Mouse (Mus musculus): ENCODE measurements at regions not wholly inside any gene's neighbourhood (a gene's known extent, or its start where the extent isn't known, plus 50 kb on each side); places are given as distances from the start of the nearest gene placed in this dataset.

DNA sequence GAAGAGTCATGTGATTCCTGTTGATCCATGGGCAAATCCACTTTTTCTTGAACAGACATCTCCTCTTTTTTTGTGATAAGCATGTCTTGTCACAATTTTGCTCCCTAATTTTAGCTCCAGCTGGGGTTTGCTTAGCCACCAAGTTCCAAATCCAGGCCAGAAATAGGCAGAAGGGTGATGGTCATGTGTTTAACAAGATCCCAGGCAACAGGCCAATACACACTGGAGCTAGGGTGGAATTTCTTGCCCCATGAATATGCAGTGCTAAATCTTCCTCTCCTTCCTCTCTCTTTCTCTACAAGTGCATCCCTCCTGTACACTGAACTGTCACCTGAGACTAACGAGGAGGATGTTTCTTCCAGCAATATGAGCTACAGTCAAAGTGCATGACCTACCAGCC lies 58.6 kb upstream of the Vgll2 start:
- TF ChIP-seq CTCF (IDR thresholded peaks at IDR 0.05; ENCODE audit: control insufficient read depth, insufficient read depth, insufficient read length) (no peak), CEBPB (IDR thresholded peaks at IDR 0.05; ENCODE audit: low read depth) (no peak), MAX (IDR thresholded peaks at IDR 0.05) (no peak)

Measured in C2C12 (cell line).